Mouse (Mus musculus): Measurements from ENCODE around the gene Tprkb.
"Not testable (repeated sequence)": the region's sequence is repeated elsewhere in the genome, so short reads cannot be mapped to it uniquely, and the experiment has no call there.

The Tprkb gene

GRCm38 (mm10) chr6:85915539-85916513 is 4.2 kb downstream of the Tprkb start, which contains the start of gene Nat8f1:
TSS of gene Nat8f1 (minus strand) at chr6:85915687.
- in situ Hi-C loops (cut with MboI, MseI), result loop anchor here (25.0 kb wide), 1 partner anchor 446 kb away; the partner anchor contains the start of genes Fam136a and Snrpg

- in situ Hi-C loops (cut with MboI, MseI), result loop anchor here (25.0 kb wide), 1 partner anchor 446 kb away; the partner anchor contains the start of genes Fam136a and Snrpg
These were observed 4.9 kb downstream of the Tprkb start for GRCm38 (mm10) chr6:85916596-85916995.

GRCm38 (mm10) chr6:85918341-85918740 is 6.7 kb downstream of the Tprkb start:
- in situ Hi-C loops (cut with MboI, MseI), result loop anchor here (25.0 kb wide), 1 partner anchor 444 kb away; the partner anchor contains the start of genes Fam136a and Snrpg

- in situ Hi-C loops (cut with MboI, MseI), result loop anchor here (25.0 kb wide), 1 partner anchor 443 kb away; the partner anchor contains the start of genes Fam136a and Snrpg
These were observed 7.7 kb downstream of the Tprkb start for GRCm38 (mm10) chr6:85919401-85919800.

- in situ Hi-C loops (cut with MboI, MseI), result loop anchor here (25.0 kb wide), 1 partner anchor 439 kb away; the partner anchor contains the start of genes Fam136a and Snrpg
These were observed 12.0 kb downstream of the Tprkb start for GRCm38 (mm10) chr6:85923643-85924042.

- in situ Hi-C loops (cut with MboI, MseI), result no loop called here
These were observed 15.0 kb downstream of the Tprkb start for GRCm38 (mm10) chr6:85926709-85927108.

GRCm38 (mm10) chr6:85927476-85928464 is 16.1 kb downstream of the Tprkb start:
- in situ Hi-C loops (cut with MboI, MseI), result no loop called here

GRCm38 (mm10) chr6:85929312-85929711 is 17.6 kb downstream of the Tprkb start:
- in situ Hi-C loops (cut with MboI, MseI), result no loop called here

- in situ Hi-C loops (cut with MboI, MseI), result no loop called here
These were observed 22.4 kb downstream of the Tprkb start for GRCm38 (mm10) chr6:85934047-85934446.

- in situ Hi-C loops (cut with MboI, MseI), result loop anchor here (5.0 kb wide), 1 partner anchor 72 kb away; no protein-coding TSS in a partner anchor
These were observed 24.0 kb downstream of the Tprkb start for GRCm38 (mm10) chr6:85935646-85936045.

- in situ Hi-C loops (cut with MboI, MseI), result loop anchor here (5.0 kb wide), 1 partner anchor 71 kb away; no protein-coding TSS in a partner anchor
These were observed 25.1 kb downstream of the Tprkb start for GRCm38 (mm10) chr6:85936508-85937465.

- in situ Hi-C loops (cut with MboI, MseI), result loop anchor here (5.0 kb wide), 1 partner anchor 69 kb away; no protein-coding TSS in a partner anchor
These were observed 27.0 kb downstream of the Tprkb start for GRCm38 (mm10) chr6:85938701-85939100.

GRCm38 (mm10) chr6:85942469-85942868 is 30.8 kb downstream of the Tprkb start:
- in situ Hi-C loops (cut with MboI, MseI), result no loop called here

GRCm38 (mm10) chr6:85948549-85948948 is 36.9 kb downstream of the Tprkb start:
- in situ Hi-C loops (cut with MboI, MseI), result no loop called here

GRCm38 (mm10) chr6:85957581-85957980 is 45.9 kb downstream of the Tprkb start:
- in situ Hi-C loops (cut with MboI, MseI), result no loop called here

- in situ Hi-C loops (cut with MboI, MseI), result no loop called here
These were observed 49.7 kb downstream of the Tprkb start, which contains the start of gene Dusp11 for GRCm38 (mm10) chr6:85961101-85962091. TSS of gene Dusp11 (minus strand) at chr6:85961667.

GRCm38 (mm10) chr6:85966081-85966480 is 54.4 kb downstream of the Tprkb start:
- in situ Hi-C loops (cut with MboI, MseI), result not testable (repeated sequence)

- in situ Hi-C loops (cut with MboI, MseI), result no loop called here
These were observed 55.0 kb downstream of the Tprkb start for GRCm38 (mm10) chr6:85966686-85967085.

- in situ Hi-C loops (cut with MboI, MseI), result no loop called here
These were observed 58.2 kb downstream of the Tprkb start for GRCm38 (mm10) chr6:85969889-85970288.
